Mouse (Mus musculus): ENCODE measurements at regions not wholly inside any gene's neighbourhood (a gene's known extent, or its start where the extent isn't known, plus 50 kb on each side); places are given as distances from the start of the nearest gene placed in this dataset.

DNA sequence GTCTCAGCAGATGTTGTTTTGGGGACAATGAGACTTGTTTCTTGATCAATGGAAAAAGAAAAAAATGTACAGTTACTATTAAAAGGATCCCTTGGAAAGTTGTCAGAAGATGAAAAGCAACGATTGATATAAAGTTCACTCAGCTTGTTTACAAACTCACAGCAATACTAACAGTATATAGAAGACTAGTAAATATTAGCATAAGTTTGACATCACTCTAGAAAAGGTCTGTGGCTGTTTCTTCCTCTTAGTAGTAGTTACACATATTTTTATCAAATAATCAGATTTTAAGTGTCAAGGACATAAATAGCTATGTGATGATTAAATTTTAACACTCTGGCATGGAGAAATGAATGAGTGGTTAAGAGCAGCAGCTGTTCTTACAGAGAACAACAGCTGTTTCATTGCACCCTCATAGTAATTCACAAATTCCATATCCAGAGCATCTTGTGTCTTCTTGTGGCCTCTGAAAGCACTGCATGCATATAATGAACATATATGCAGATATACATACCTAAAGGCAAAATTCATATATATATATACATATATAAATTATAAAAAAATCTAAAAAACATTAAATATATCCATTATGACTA lies 179.1 kb upstream of the Pcdh10 start:
- Histone ChIP-seq H3K4me3 (no peak overlapping the region), H3K27ac (no peak overlapping the region)
- TF ChIP-seq CTCF (conservative IDR thresholded peaks at IDR 0.05) = no peak
- no peak for DNase-seq (ENCODE audit: low spot score in 2 of 2)

DNA sequence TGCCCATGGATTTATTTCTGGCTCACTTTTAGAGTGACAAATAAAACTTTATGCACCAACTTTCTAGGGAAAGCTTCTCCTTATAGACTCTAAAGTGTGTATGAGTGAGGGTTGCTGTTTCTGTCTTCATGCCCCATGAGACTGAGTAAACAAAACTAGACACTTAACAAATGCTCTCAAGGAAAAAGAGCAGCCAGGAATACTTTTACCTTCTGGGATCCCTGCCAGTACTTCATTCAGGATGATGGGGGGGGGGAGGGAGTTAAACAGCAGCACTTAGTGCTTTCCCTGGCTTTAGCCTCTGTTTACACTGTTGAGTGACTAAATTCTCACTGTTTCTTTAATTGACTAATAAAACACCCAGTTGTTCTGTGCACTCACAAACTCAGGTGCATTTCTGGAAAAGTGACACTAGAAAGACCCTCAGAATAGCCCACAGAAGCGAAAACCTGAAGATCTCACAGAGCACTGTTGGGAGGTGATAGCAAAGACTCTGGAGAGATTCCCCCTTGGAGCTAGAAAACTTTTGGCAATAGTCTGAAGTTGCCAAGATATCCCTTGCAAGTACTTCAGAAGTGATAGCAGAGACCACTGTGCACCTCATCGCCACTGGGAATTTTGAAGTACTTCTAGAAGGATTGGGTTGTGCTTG lies 173.7 kb upstream of the Pcdh10 start:
- no peak for TF ChIP-seq CTCF (conservative IDR thresholded peaks at IDR 0.05)

DNA sequence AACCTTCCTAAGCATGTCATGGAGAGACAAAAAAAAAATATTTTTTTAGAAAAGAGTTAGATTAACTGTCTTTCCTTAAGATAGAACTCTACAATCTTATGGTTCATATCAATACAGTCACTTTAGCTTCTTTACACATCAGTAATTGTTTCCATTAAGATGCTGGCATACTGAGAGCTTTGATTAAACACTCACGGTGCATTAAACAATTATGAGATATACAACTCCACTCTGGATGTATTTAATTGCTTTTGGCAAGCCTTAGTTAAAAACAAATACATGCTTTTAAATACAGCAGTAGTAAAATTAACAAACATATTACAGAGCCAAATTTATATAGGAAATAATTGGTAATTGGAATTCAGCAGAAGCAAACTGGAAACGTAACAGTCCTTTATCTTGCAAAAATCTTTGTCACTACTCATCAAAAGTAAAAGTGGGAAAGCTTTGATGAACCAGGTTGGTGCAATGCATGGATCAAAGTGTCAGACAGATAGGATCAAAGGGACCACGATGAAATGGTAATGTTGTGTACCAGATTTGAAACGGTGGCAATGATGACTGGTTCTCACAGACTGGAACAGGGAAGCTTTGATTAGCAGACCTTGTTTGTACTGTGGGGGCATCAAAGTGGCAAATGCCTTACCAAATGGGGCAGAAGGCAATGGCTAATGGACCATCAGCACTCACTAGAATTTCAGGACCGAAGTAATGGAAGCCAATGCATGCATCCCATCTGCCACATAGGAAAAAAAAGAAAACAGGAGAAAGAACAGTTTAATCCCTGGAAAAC lies 146.4 kb upstream of the Pcdh10 start:
- no peak for TF ChIP-seq CTCF (conservative IDR thresholded peaks at IDR 0.05)
- Histone ChIP-seq H3K27ac (no peak overlapping the region), H3K4me3 (no peak overlapping the region)
- no peak for DNase-seq (ENCODE audit: low spot score in 2 of 2)

More for the DNA sequence above, 173.7 kb upstream of the Pcdh10 start:
- Histone ChIP-seq H3K4me3 (no peak overlapping the region), H3K27ac (no peak overlapping the region)
- no peak for DNase-seq (ENCODE audit: low spot score in 2 of 2)

DNA sequence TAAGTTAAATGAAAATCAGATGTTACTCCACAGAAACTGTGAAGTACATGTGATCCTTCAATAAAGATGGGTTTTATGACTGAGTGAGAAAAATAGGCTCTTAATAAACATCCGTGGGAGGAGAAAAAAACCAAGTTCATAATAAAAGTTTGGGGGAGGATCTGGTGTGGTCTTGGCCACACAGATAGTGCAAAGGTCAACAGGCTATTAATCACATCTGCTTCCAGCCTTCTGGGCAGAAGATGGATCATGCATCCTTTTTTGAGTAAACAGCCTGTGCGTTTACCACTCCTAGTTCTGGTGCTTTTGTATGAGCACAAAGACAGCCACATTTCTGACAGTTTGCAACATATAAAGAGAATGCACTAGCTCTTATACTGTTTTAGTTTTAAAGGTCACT lies 139.7 kb upstream of the Pcdh10 start:
- no peak overlapping the region for H3K4me3 ChIP-seq
- H3K27ac ChIP-seq = no peak overlapping the region
- DNase-seq (ENCODE audit: low spot score in 2 of 2) = no peak
- no peak for TF ChIP-seq CTCF (conservative IDR thresholded peaks at IDR 0.05)

DNA sequence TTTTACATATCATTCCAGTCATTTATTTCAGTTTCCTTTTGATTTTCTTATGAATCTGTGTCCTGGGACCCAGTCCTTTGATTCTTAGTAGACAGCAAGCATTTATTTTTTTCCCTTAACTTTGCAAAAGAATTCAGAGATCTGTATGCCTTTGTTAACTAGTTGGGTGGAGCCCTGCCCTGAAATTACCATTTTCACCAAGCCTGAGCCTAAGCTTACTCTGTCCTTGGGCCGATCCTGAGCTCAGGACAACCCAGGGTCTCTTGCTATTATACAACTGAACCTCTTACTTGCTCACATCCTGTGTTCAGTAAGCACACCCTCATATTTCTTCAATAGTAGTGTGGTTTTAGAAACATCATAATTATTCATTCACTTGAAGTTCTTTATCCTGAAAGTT lies 132.7 kb upstream of the Pcdh10 start:
- H3K4me3 ChIP-seq = no peak overlapping the region
- no peak for TF ChIP-seq CTCF (conservative IDR thresholded peaks at IDR 0.05)
- DNase-seq (ENCODE audit: low spot score in 2 of 2) = no peak
- no peak overlapping the region for H3K27ac ChIP-seq

DNA sequence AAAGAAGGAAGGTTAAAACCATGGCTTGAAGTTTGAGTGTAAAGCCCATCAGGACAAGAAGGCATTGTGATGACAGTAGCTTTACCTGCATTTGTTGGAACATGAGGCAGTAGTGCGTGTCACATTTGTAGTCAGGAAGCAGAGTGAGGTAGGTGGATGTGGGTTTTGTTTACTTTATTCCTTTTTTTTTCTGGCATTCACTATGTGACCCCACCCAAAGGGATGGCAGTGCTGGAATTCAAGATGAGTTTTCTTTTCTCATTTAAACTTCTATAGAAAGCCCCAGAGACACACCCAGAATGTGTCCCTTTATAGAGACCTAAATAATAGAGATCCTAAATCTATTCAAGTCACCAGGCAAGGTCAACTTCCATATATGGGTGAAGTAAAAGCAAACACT lies 131.6 kb upstream of the Pcdh10 start:
- no peak for DNase-seq (ENCODE audit: low spot score in 2 of 2)
- H3K4me3 ChIP-seq = no peak overlapping the region
- no peak overlapping the region for H3K27ac ChIP-seq
- TF ChIP-seq CTCF (conservative IDR thresholded peaks at IDR 0.05) = no peak

DNA sequence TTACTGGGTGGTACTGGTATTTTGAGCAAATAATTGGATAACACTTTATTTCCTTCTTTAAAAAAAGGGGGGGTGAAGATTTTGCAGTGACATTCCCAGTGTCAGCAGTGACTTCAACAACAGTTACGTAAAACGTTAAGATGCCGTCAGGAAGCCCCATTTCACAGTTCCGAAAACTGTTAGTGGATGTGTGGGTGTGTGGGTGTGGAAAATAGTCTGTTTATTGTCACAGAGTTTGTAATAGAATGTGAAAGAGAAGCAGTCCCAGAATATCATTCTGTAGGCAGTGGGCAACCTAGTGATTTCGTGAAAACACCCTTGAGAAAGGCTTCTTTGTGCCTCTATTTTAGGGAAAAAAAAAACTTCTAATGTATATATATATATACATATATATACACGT lies 101.4 kb upstream of the Pcdh10 start:
- Histone ChIP-seq H3K27ac (no peak overlapping the region), H3K4me3 (no peak overlapping the region)
- no peak for DNase-seq (ENCODE audit: low spot score in 2 of 2)
- no peak for TF ChIP-seq CTCF (conservative IDR thresholded peaks at IDR 0.05)

DNA sequence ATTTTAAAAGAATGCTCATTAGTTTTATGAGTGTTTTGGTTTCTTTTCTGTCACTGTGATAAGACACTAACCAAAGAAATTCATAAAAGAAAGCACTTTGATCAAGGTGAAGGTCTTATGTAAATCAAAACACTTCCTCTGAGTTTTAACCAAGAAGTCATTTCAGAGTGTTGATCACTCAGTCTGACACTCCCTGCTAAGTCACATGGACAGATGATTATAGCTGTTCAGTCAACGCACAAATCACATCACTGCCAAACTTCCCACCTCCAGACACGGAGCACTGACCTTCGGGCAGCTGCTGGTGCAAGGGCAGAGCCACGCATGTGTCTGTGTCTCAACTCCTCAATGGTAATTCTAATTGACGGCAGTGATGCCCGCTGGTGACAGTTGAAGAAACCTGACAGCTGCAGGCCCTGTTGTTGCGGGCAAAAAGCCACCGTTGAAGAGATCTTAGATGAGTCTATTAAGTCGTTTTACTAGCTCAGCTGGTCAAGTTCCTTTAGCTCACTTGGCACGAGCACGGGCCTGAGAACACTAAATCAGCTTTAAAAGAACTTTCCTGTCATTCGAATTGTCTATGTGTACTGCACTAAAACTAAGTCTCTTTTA lies 80.8 kb upstream of the Pcdh10 start:
- no peak for DNase-seq (ENCODE audit: low spot score in 2 of 2)
- no peak overlapping the region for H3K27ac ChIP-seq
- H3K4me3 ChIP-seq = no peak overlapping the region
- no peak for TF ChIP-seq CTCF (conservative IDR thresholded peaks at IDR 0.05)

DNA sequence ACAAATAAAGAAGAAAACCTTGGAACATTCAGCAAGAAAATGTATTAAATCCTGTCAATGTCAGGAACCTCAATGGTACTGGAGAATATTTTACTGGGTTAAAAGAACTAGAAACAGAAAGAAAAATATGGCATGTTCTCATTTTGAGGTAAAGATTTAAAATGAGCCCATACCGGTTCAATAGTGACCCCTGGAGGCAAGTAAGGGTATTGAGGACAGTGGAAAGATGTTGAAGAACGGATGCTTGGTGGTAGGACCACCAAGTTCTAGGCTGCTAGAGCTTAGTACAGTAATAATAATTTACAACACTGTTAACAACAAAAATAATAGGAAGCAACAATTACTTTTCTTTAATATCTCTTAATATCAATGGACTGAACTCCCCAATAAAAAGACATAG lies 58.9 kb upstream of the Pcdh10 start:
- Histone ChIP-seq H3K27ac (no peak overlapping the region), H3K4me3 (no peak overlapping the region)
- DNase-seq (ENCODE audit: low spot score in 2 of 2) = no peak
- peak; percentile 67 for TF ChIP-seq CTCF (conservative IDR thresholded peaks at IDR 0.05)

Data from layer of hippocampus, adult 2 months (tissue).